Mouse (Mus musculus): ENCODE results near the gene Foxn3.

Gene Foxn3

GRCm38 (mm10) chr12:99562073-99562866 lies 1.1 kb downstream of the Foxn3 start:
- peak; percentile 51 to 63 for DNase-seq (ENCODE audit: low spot score in 2 of 2)

- no peak for DNase-seq (ENCODE audit: low spot score in 2 of 2)
These were observed 2.0 kb downstream of the Foxn3 start for GRCm38 (mm10) chr12:99561333-99561766.

GRCm38 (mm10) chr12:99560701-99561332 lies 2.6 kb downstream of the Foxn3 start:
- DNase-seq (ENCODE audit: low spot score in 2 of 2) = no peak

GRCm38 (mm10) chr12:99559483-99559882 lies 3.9 kb downstream of the Foxn3 start:
- no peak for DNase-seq (ENCODE audit: low spot score in 2 of 2)

- no peak for DNase-seq (ENCODE audit: low spot score in 2 of 2)
These were observed 4.9 kb downstream of the Foxn3 start for GRCm38 (mm10) chr12:99558476-99558875.

- DNase-seq (ENCODE audit: low spot score in 2 of 2) = no peak
These were observed 5.9 kb downstream of the Foxn3 start for GRCm38 (mm10) chr12:99557498-99557897.

- DNase-seq (ENCODE audit: low spot score in 2 of 2) = no peak
These were observed 12.8 kb downstream of the Foxn3 start for GRCm38 (mm10) chr12:99550629-99551028.

- DNase-seq (ENCODE audit: low spot score in 2 of 2) = no peak
These were observed 13.6 kb downstream of the Foxn3 start for GRCm38 (mm10) chr12:99549811-99550210.

- no peak for DNase-seq (ENCODE audit: low spot score in 2 of 2)
These were observed 15.0 kb downstream of the Foxn3 start for GRCm38 (mm10) chr12:99548419-99548818.

GRCm38 (mm10) chr12:99547295-99547694 lies 16.1 kb downstream of the Foxn3 start:
- DNase-seq (ENCODE audit: low spot score in 2 of 2) = no peak

- DNase-seq (ENCODE audit: low spot score in 2 of 2) = no peak
These were observed 18.1 kb downstream of the Foxn3 start for GRCm38 (mm10) chr12:99545270-99545770.

- no peak for DNase-seq (ENCODE audit: low spot score in 2 of 2)
These were observed 18.9 kb downstream of the Foxn3 start for GRCm38 (mm10) chr12:99544262-99545128.

- DNase-seq (ENCODE audit: low spot score in 2 of 2) = no peak
These were observed 19.8 kb downstream of the Foxn3 start for GRCm38 (mm10) chr12:99543421-99544195.

GRCm38 (mm10) chr12:99540201-99540600 lies 23.2 kb downstream of the Foxn3 start:
- no peak for DNase-seq (ENCODE audit: low spot score in 2 of 2)

GRCm38 (mm10) chr12:99537316-99537715 lies 26.1 kb downstream of the Foxn3 start:
- DNase-seq (ENCODE audit: low spot score in 2 of 2) = no peak

GRCm38 (mm10) chr12:99536426-99536825 lies 27.0 kb downstream of the Foxn3 start:
- no peak for DNase-seq (ENCODE audit: low spot score in 2 of 2)

- no peak for DNase-seq (ENCODE audit: low spot score in 2 of 2)
These were observed 31.0 kb downstream of the Foxn3 start for GRCm38 (mm10) chr12:99532342-99532741.

GRCm38 (mm10) chr12:99529687-99530411 lies 33.5 kb downstream of the Foxn3 start:
- DNase-seq (ENCODE audit: low spot score in 2 of 2) = no peak

GRCm38 (mm10) chr12:99528958-99529357 lies 34.4 kb downstream of the Foxn3 start:
- no peak for DNase-seq (ENCODE audit: low spot score in 2 of 2)

GRCm38 (mm10) chr12:99527452-99527851 lies 35.9 kb downstream of the Foxn3 start:
- DNase-seq (ENCODE audit: low spot score in 2 of 2) = no peak
